Mouse (Mus musculus): ENCODE results near the gene Grm4.

DNA sequence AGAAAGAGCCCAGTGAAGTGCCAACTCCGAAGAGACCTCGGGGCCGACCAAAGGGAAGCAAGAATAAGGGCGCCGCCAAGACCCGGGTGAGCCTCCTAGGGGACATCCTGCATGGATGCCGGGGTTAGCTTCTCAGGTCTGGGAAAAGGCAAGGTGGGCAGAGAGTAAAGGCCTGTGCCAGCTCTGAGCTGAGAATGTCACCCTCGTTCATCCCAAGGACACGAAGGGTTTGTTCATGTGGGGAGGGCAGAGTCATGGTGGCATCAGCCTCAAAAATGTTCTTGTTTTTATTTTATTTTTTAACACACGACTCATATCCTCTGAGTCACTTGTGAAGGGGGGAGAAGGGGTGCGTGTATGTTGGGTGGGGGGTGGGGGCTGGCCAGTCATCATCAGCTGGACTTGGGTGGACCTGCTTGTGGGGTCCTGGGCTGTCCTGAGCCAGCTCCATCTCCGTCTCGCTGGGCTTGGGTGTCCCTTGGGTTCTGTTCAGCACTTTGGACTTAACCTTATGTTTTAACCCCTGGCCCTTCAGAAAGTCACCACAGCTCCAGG, 39.8 kb upstream of the Grm4 start:
- TF ChIP-seq POLR2A (IDR thresholded peaks at IDR 0.05; ENCODE audit: low read depth, low read length) = no peak
- no peak for TF ChIP-seq CTCF (conservative IDR thresholded peaks at IDR 0.05; ENCODE audit: insufficient read depth, insufficient read length, low read depth, low read length)

Data from kidney, adult 2 months (tissue).